8 mouse cellular contexts compared by ENCODE assay signal in genomic region chr11:48833731-48834639, GRCm38 (mm10). TPM values are rescaled to one million over a fixed set of nuclear protein-coding genes. Genes with fewer than 3 reads are reported as not detected.
DNase-seq lines count a peak whose midpoint lies in the region; ATAC-seq and TF ChIP-seq lines count a peak whose summit lies in the region.

No protein-coding gene starts in this region.

- H3K27me3 ChIP-seq in heart, embryonic 11.5 days (ENCODE audit: control insufficient read depth, insufficient read depth, low read length): no peaks in the 10 kb centered on the region
- H3K27me3 ChIP-seq in kidney, embryonic 15.5 days: peaks cover 3% of the 10 kb centered on the region; the same call in 1 of the 2 replicates
- H3K27me3 ChIP-seq in liver, adult 2 months (ENCODE audit: control insufficient read depth, insufficient read depth, low read length): no peaks in the 10 kb centered on the region

- H3K79me2 ChIP-seq in liver, adult 2 months (ENCODE audit: control insufficient read depth, insufficient read depth, low read length): no peaks in the 10 kb centered on the region

- H3K36me3 ChIP-seq in heart, embryonic 11.5 days (ENCODE audit: control insufficient read depth, insufficient read depth, low read length): no peaks in the 10 kb centered on the region
- no peaks in the 10 kb centered on the region for H3K36me3 ChIP-seq in kidney, embryonic 15.5 days
- H3K36me3 ChIP-seq in liver, adult 2 months (ENCODE audit: control insufficient read depth, insufficient read depth, low read length): no peaks in the 10 kb centered on the region

- H3K4me1 ChIP-seq in bone marrow macrophage, adult 2 months (ENCODE audit: control insufficient read depth, insufficient read depth, low read length): peaks cover 4% of the 10 kb centered on the region
- 0 out of 2 replicates have a peak, but pooled peaks cover 3% of the 10 kb centered on the region for H3K4me1 ChIP-seq in heart, embryonic 11.5 days (ENCODE audit: control insufficient read depth, insufficient read depth, low read length)
- peaks cover 20% of the 10 kb centered on the region for H3K4me1 ChIP-seq in kidney, embryonic 15.5 days
- H3K4me1 ChIP-seq in liver, adult 2 months (ENCODE audit: control insufficient read depth, insufficient read depth, low read length): peaks cover 12% of the 10 kb centered on the region

- H3K27ac ChIP-seq in bone marrow macrophage, adult 2 months (ENCODE audit: insufficient read depth, low read depth, low read length): peak overlapping the region; percentile 44
- H3K27ac ChIP-seq in heart, embryonic 11.5 days (ENCODE audit: low read depth, low read length): 0 out of 2 replicates have a peak overlapping the region, but pooled peaks have one; percentile 12
- peak overlapping the region; percentile 67 for H3K27ac ChIP-seq in kidney, embryonic 15.5 days
- H3K27ac ChIP-seq in liver, adult 2 months (replicated peaks; ENCODE audit: insufficient read depth, low read depth, low read length): peak overlapping the region; percentile 84

- no peak for TF ChIP-seq CTCF in bone marrow macrophage, adult 2 months (IDR thresholded peaks at IDR 0.05; ENCODE audit: low read depth, low read length)
- TF ChIP-seq CTCF in liver, adult 2 months (IDR thresholded peaks at IDR 0.05; ENCODE audit: low read depth, low read length): no peak

- under 1% methylated on average over 30 of the region's 30 CpGs for WGBS in heart, embryonic 11.5 days (ENCODE audit: insufficient replicate concordance)
- under 1% methylated on average over 30 of the region's 30 CpGs for WGBS in kidney, embryonic 15.5 days
- WGBS in liver, adult 2 months: under 1% methylated on average over 30 of the region's 30 CpGs

- ATAC-seq in erythroblast, adult 5-6 weeks (replicated peaks; ENCODE audit: low FRiP score, poor library complexity, severe bottlenecking): peak; percentile 63
- ATAC-seq in heart, embryonic 11.5 days (replicated peaks; ENCODE audit: insufficient number of reproducible peaks, low FRiP score, low TSS enrichment): peak; percentile 91
- ATAC-seq in kidney, embryonic 15.5 days (replicated peaks; ENCODE audit: low FRiP score): peak; percentile 89
- peak; percentile 70 for ATAC-seq in monocyte, adult 5-6 weeks (replicated peaks; ENCODE audit: insufficient number of reproducible peaks, low FRiP score, low TSS enrichment, poor library complexity, severe bottlenecking)

- peak overlapping the region; percentile 56 for H3K9ac ChIP-seq in heart, embryonic 11.5 days (ENCODE audit: low read depth, low read length)
- H3K9ac ChIP-seq in kidney, embryonic 15.5 days: peak overlapping the region; percentile 58
- H3K9ac ChIP-seq in liver, adult 2 months (ENCODE audit: low read depth, low read length): peak overlapping the region; percentile 85

- H3K4me2 ChIP-seq in heart, embryonic 11.5 days: peak overlapping the region; percentile 65
- H3K4me2 ChIP-seq in kidney, embryonic 15.5 days: peak overlapping the region; percentile 68

- H3K4me3 ChIP-seq in bone marrow macrophage, adult 2 months (ENCODE audit: insufficient read depth, low read length): peak overlapping the region; percentile 88
- H3K4me3 ChIP-seq in heart, embryonic 11.5 days (ENCODE audit: low read depth, low read length): peak overlapping the region; percentile 63
- H3K4me3 ChIP-seq in kidney, embryonic 15.5 days (replicated peaks): peak overlapping the region; percentile 61
- peak overlapping the region; percentile 77 for H3K4me3 ChIP-seq in liver, adult 2 months (ENCODE audit: insufficient read depth, low read depth, low read length)

- TF ChIP-seq POLR2A in bone marrow macrophage, adult 2 months (IDR thresholded peaks at IDR 0.05; ENCODE audit: borderline replicate concordance, low read depth, low read length): no peak
- no peak for TF ChIP-seq POLR2A in liver, adult 2 months (IDR thresholded peaks at IDR 0.05; ENCODE audit: extremely low read depth, insufficient read depth, low read length)

- no peaks in the 10 kb centered on the region for H3K9me3 ChIP-seq in heart, embryonic 11.5 days (replicated peaks; ENCODE audit: control insufficient read depth, low read length)
- H3K9me3 ChIP-seq in kidney, embryonic 15.5 days (replicated peaks): no peaks in the 10 kb centered on the region

- peak; percentile 96 to 97 for DNase-seq in B cell, adult 2 months
- DNase-seq in liver, adult 2 months (ENCODE audit: extremely low read depth, low read depth, low spot score): peak; percentile 85
- peak; percentile 90 to 96 for DNase-seq in spleen, postnatal 4 days (ENCODE audit: low spot score in 2 of 2)

RNA-seq across cellular contexts. Expression of gene Gm12184, which starts 7.5 kb away (rescaled TPM):
- 4.8 and 11.3 TPM in 2 replicates for polyA plus RNA-seq in bone marrow macrophage, adult 2 months (2012; ENCODE audit: insufficient read depth, insufficient read length, missing spikeins)
- 3.1 TPM in 1 of 2 replicates, not detected in the other for total RNA-seq in erythroblast, adult 5-6 weeks (2015; ENCODE audit: low replicate concordance)
- 0.68 and 5.3 TPM in 2 replicates for total RNA-seq in erythroblast, adult 5-6 weeks (2017; ENCODE audit: low replicate concordance)
- 2.9 and 4.0 TPM in 2 replicates for polyA plus RNA-seq in heart, embryonic 11.5 days (2014; fragmentation: Nextera tagmentation; extraction: Ambion mirVana)
- 1.6 and 2.9 TPM in 2 replicates for polyA plus RNA-seq in kidney, embryonic 15.5 days (2015; fragmentation: Nextera tagmentation; extraction: Ambion mirVana)
- total RNA-seq in liver, adult 2 months (2014; rRNA removed): 1.5 and 2.0 TPM in 2 replicates
- 5.5 and 5.8 TPM in 2 replicates for polyA plus RNA-seq in liver, adult 2 months (2012; rRNA removed)
- 7.5 to 29.4 TPM (median 12.2 TPM) in 3 replicates for total RNA-seq in monocyte, adult 5-6 weeks (2017)

RNA-seq across cellular contexts. Expression of gene Trim7, which starts 8.0 kb away (rescaled TPM):
- 1.0 and 1.1 TPM in 2 replicates for polyA plus RNA-seq in bone marrow macrophage, adult 2 months (2012; ENCODE audit: insufficient read depth, insufficient read length, missing spikeins)
- not detected in 2 replicates for total RNA-seq in erythroblast, adult 5-6 weeks (2015; ENCODE audit: low replicate concordance)
- 0.42 TPM in 1 of 2 replicates, not detected in the other for total RNA-seq in erythroblast, adult 5-6 weeks (2017; ENCODE audit: low replicate concordance)
- 0.43 and 0.70 TPM in 2 replicates for polyA plus RNA-seq in heart, embryonic 11.5 days (2014; fragmentation: Nextera tagmentation; extraction: Ambion mirVana)
- polyA plus RNA-seq in kidney, embryonic 15.5 days (2015; fragmentation: Nextera tagmentation; extraction: Ambion mirVana): 3.7 and 4.0 TPM in 2 replicates
- total RNA-seq in liver, adult 2 months (2014; rRNA removed): 5.8 and 11.2 TPM in 2 replicates
- polyA plus RNA-seq in liver, adult 2 months (2012; rRNA removed): 11.0 and 16.3 TPM in 2 replicates
- total RNA-seq in monocyte, adult 5-6 weeks (2017): 9.4 to 15.9 TPM (median 15.5 TPM) in 3 replicates

RNA-seq across cellular contexts. Expression of gene Trim41, which starts 16.8 kb away (rescaled TPM):
- polyA plus RNA-seq in bone marrow macrophage, adult 2 months (2012; ENCODE audit: insufficient read depth, insufficient read length, missing spikeins): 55.5 and 64.4 TPM in 2 replicates
- total RNA-seq in erythroblast, adult 5-6 weeks (2015; ENCODE audit: low replicate concordance): 3.3 and 12.7 TPM in 2 replicates
- 17.6 and 19.5 TPM in 2 replicates for total RNA-seq in erythroblast, adult 5-6 weeks (2017; ENCODE audit: low replicate concordance)
- polyA plus RNA-seq in heart, embryonic 11.5 days (2014; fragmentation: Nextera tagmentation; extraction: Ambion mirVana): 3.3 and 3.7 TPM in 2 replicates
- 6.6 and 7.0 TPM in 2 replicates for polyA plus RNA-seq in kidney, embryonic 15.5 days (2015; fragmentation: Nextera tagmentation; extraction: Ambion mirVana)
- 11.4 and 13.2 TPM in 2 replicates for total RNA-seq in liver, adult 2 months (2014; rRNA removed)
- 13.7 and 18.2 TPM in 2 replicates for polyA plus RNA-seq in liver, adult 2 months (2012; rRNA removed)
- total RNA-seq in monocyte, adult 5-6 weeks (2017): 52.9 to 85.7 TPM (median 59.4 TPM) in 3 replicates

RNA-seq across cellular contexts. Expression of gene Rack1, which starts 33.9 kb away (rescaled TPM):
- polyA plus RNA-seq in bone marrow macrophage, adult 2 months (2012; ENCODE audit: insufficient read depth, insufficient read length, missing spikeins): 1,563 and 1,726 TPM in 2 replicates
- total RNA-seq in erythroblast, adult 5-6 weeks (2015; ENCODE audit: low replicate concordance): 613 and 630 TPM in 2 replicates
- total RNA-seq in erythroblast, adult 5-6 weeks (2017; ENCODE audit: low replicate concordance): 242 and 301 TPM in 2 replicates
- 538 and 603 TPM in 2 replicates for polyA plus RNA-seq in heart, embryonic 11.5 days (2014; fragmentation: Nextera tagmentation; extraction: Ambion mirVana)
- polyA plus RNA-seq in kidney, embryonic 15.5 days (2015; fragmentation: Nextera tagmentation; extraction: Ambion mirVana): 775 and 792 TPM in 2 replicates
- total RNA-seq in liver, adult 2 months (2014; rRNA removed): 507 and 645 TPM in 2 replicates
- 645 and 687 TPM in 2 replicates for polyA plus RNA-seq in liver, adult 2 months (2012; rRNA removed)
- total RNA-seq in monocyte, adult 5-6 weeks (2017): 995 to 1,435 TPM (median 1,367 TPM) in 3 replicates

RNA-seq across cellular contexts. Expression of gene Irgm1, which starts 37.5 kb away (rescaled TPM):
- polyA plus RNA-seq in bone marrow macrophage, adult 2 months (2012; ENCODE audit: insufficient read depth, insufficient read length, missing spikeins): 79.4 and 80.7 TPM in 2 replicates
- 54.8 and 67.1 TPM in 2 replicates for total RNA-seq in erythroblast, adult 5-6 weeks (2015; ENCODE audit: low replicate concordance)
- total RNA-seq in erythroblast, adult 5-6 weeks (2017; ENCODE audit: low replicate concordance): 58.3 and 69.6 TPM in 2 replicates
- polyA plus RNA-seq in heart, embryonic 11.5 days (2014; fragmentation: Nextera tagmentation; extraction: Ambion mirVana): 4.9 and 5.9 TPM in 2 replicates
- 15.2 and 15.5 TPM in 2 replicates for polyA plus RNA-seq in kidney, embryonic 15.5 days (2015; fragmentation: Nextera tagmentation; extraction: Ambion mirVana)
- 43.0 and 48.4 TPM in 2 replicates for total RNA-seq in liver, adult 2 months (2014; rRNA removed)
- polyA plus RNA-seq in liver, adult 2 months (2012; rRNA removed): 29.9 and 33.3 TPM in 2 replicates
- total RNA-seq in monocyte, adult 5-6 weeks (2017): 36.6 to 51.0 TPM (median 48.9 TPM) in 3 replicates

Comparison
In these comparisons a context has a peak if more than half of its experiments do, and no peak if none do; other contexts are left out.
1. Peak in every context shown above with its lines: DNase-seq, ATAC-seq, H3K4me3 ChIP-seq and H3K27ac ChIP-seq.
2. H3K27ac ChIP-seq: peak in every context shown above with its lines; median percentile 84 in liver, adult 2 months; 67 in kidney, embryonic 15.5 days; 44 in bone marrow macrophage, adult 2 months; 12 in heart, embryonic 11.5 days.